Mouse (Mus musculus) regulatory T cell (primary cell): ENCODE data around the gene 1700020D05Rik.
"Not testable (repeated sequence)": the region's sequence is repeated elsewhere in the genome, so short reads cannot be mapped to it uniquely, and the experiment has no call there.

ENCODE experiments used
- in situ Hi-C: fragments of 300-600 bp; cut with MboI, MseI; formaldehyde crosslinking; loops from one replicate; pipeline ENCODE4 v1.15.1; 2025; ENCODE audit warnings: high pct_unique_total_duplicates

1700020D05Rik gene

GRCm38 (mm10) chr19:5495353-5496051 lies 8.1 kb downstream of the 1700020D05Rik start:
- in situ Hi-C loops, result no loop called here

- in situ Hi-C loops, result no loop called here
Observed at GRCm38 (mm10) chr19:5494314-5494713, 9.3 kb downstream of the 1700020D05Rik start.

GRCm38 (mm10) chr19:5493301-5493721 lies 10.3 kb downstream of the 1700020D05Rik start:
- in situ Hi-C loops, result not testable (repeated sequence)

- in situ Hi-C loops, result no loop called here
Observed at GRCm38 (mm10) chr19:5492641-5493040, 10.9 kb downstream of the 1700020D05Rik start.

GRCm38 (mm10) chr19:5490898-5491708 lies 12.5 kb downstream of the 1700020D05Rik start:
- in situ Hi-C loops, result no loop called here

GRCm38 (mm10) chr19:5490313-5490897 lies 13.2 kb downstream of the 1700020D05Rik start, which contains the start of gene Cfl1:
Gene Cfl1, plus strand, starts transcription at chr19:5490455.
- in situ Hi-C loops, result no loop called here

GRCm38 (mm10) chr19:5489721-5490120 lies 13.9 kb downstream of the 1700020D05Rik start:
- in situ Hi-C loops, result not testable (repeated sequence)

- in situ Hi-C loops, result no loop called here
Observed at GRCm38 (mm10) chr19:5488878-5489571, 14.6 kb downstream of the 1700020D05Rik start.

GRCm38 (mm10) chr19:5487768-5488550 lies 15.6 kb downstream of the 1700020D05Rik start, which contains the start of gene Mus81:
Gene Mus81, minus strand, starts transcription at chr19:5488402.
- in situ Hi-C loops, result no loop called here

- in situ Hi-C loops, result no loop called here
Observed at GRCm38 (mm10) chr19:5486771-5487170, 16.8 kb downstream of the 1700020D05Rik start.

- in situ Hi-C loops, result no loop called here
Observed at GRCm38 (mm10) chr19:5486286-5486685, 17.3 kb downstream of the 1700020D05Rik start.

GRCm38 (mm10) chr19:5485821-5486220 lies 17.8 kb downstream of the 1700020D05Rik start:
- in situ Hi-C loops, result no loop called here

GRCm38 (mm10) chr19:5485371-5485770 lies 18.2 kb downstream of the 1700020D05Rik start:
- in situ Hi-C loops, result no loop called here

GRCm38 (mm10) chr19:5484496-5484895 lies 19.1 kb downstream of the 1700020D05Rik start:
- in situ Hi-C loops, result no loop called here

GRCm38 (mm10) chr19:5483386-5484359 lies 19.9 kb downstream of the 1700020D05Rik start:
- in situ Hi-C loops, result no loop called here

GRCm38 (mm10) chr19:5481398-5481797 lies 22.2 kb downstream of the 1700020D05Rik start:
- in situ Hi-C loops, result no loop called here

GRCm38 (mm10) chr19:5480016-5480415 lies 23.6 kb downstream of the 1700020D05Rik start:
- in situ Hi-C loops, result no loop called here

- in situ Hi-C loops, result no loop called here
Observed at GRCm38 (mm10) chr19:5477668-5478300, 25.8 kb downstream of the 1700020D05Rik start.

GRCm38 (mm10) chr19:5477004-5477667 lies 26.5 kb downstream of the 1700020D05Rik start:
- in situ Hi-C loops, result no loop called here
